Mouse (Mus musculus) heart, embryonic 11.5 days (tissue): ENCODE results near the gene Spata19. TPM values are rescaled to one million over a fixed set of nuclear protein-coding genes. Genes with fewer than 3 reads are reported as not detected.

Experiments
- ATAC-seq: fragments of 200-750 bp; cut with Nextera tagmentation; replicated peaks from 2 replicates; pipeline ENCODE4 v1.8.0; 2017; ENCODE audit warnings: moderate library complexity; ENCODE audit not compliant: insufficient number of reproducible peaks, low FRiP score, low TSS enrichment
- H3K27ac ChIP-seq: fragments of 300-500 bp; sonication (generic); 2 replicates; pipeline ENCODE4 v1.5.1; 2014; ENCODE audit warnings: mild to moderate bottlenecking, low read depth, low read length
- H3K27me3 ChIP-seq: fragments of 300-500 bp; sonication (generic); 2 replicates; pipeline ENCODE4 v1.6.1; 2014; ENCODE audit warnings: mild to moderate bottlenecking, low read length, mixed read lengths; ENCODE audit not compliant: control insufficient read depth, insufficient read depth
- H3K36me3 ChIP-seq: fragments of 300-500 bp; sonication (generic); 2 replicates; pipeline ENCODE4 v1.6.1; 2014; ENCODE audit warnings: mild to moderate bottlenecking, low read length, moderate library complexity, mixed read lengths; ENCODE audit not compliant: control insufficient read depth, insufficient read depth
- H3K4me1 ChIP-seq: fragments of 300-500 bp; sonication (generic); 2 replicates; pipeline ENCODE4 v1.6.1; 2014; ENCODE audit warnings: low read length; ENCODE audit not compliant: control insufficient read depth, insufficient read depth
- H3K4me2 ChIP-seq: fragments of 300-500 bp; sonication (generic); 2 replicates; pipeline ENCODE4 v1.6.1; 2014; ENCODE audit warnings: mild to moderate bottlenecking, moderate library complexity
- H3K4me3 ChIP-seq: fragments of 300-500 bp; sonication (generic); 2 replicates; pipeline ENCODE4 v1.5.1; 2014; ENCODE audit warnings: low read depth, low read length
- H3K9ac ChIP-seq: fragments of 300-500 bp; sonication (generic); 2 replicates; pipeline ENCODE4 v1.6.1; 2014; ENCODE audit warnings: mild to moderate bottlenecking, low read depth, low read length, moderate library complexity
- H3K9me3 ChIP-seq: fragments of 300-500 bp; sonication (generic); replicated peaks from 2 replicates; pipeline ENCODE4 v1.6.1; 2016; ENCODE audit warnings: low read length; ENCODE audit not compliant: control insufficient read depth
- WGBS: fragments of 180-500 bp; shearing (Covaris S2); extraction: QIAGEN DNeasy Blood & Tissue Kit; methylation state at CpG from one replicate; pipeline ENCODE4 v1.1.7; 2014; ENCODE audit not compliant: insufficient replicate concordance; 5-methylcytosine and 5-hydroxymethylcytosine counted together
- polyA plus RNA-seq: library from polyadenylated mRNA; unstranded; fragments of >200 nt; fragmentation: Nextera tagmentation; extraction: Ambion mirVana; gene quantifications from 2 replicates; pipeline ENCODE4 v1.2.1, GENCODE M21; 2014

The Spata19 gene
- polyA plus RNA-seq, 1 experiment from 2014 or later: not detected

GRCm38 (mm10) chr9:27414058-27414460 is 17.5 kb downstream of the Spata19 start:
- no peak for ATAC-seq
- Histone ChIP-seq H3K4me2 (peak overlapping the region; percentile 57), H3K27ac (no peak overlapping the region), H3K9ac (no peak overlapping the region), H3K36me3 (no peaks in the 10 kb centered on the region), H3K4me3 (no peak overlapping the region), H3K27me3 (no peaks in the 10 kb centered on the region; the same call in 1 of the 2 replicates), H3K4me1 (no peaks in the 10 kb centered on the region; the same call in 1 of the 2 replicates), H3K9me3 (no peaks in the 10 kb centered on the region)
- 3% methylated on average over 11 of the region's 11 CpGs for WGBS

DNA sequence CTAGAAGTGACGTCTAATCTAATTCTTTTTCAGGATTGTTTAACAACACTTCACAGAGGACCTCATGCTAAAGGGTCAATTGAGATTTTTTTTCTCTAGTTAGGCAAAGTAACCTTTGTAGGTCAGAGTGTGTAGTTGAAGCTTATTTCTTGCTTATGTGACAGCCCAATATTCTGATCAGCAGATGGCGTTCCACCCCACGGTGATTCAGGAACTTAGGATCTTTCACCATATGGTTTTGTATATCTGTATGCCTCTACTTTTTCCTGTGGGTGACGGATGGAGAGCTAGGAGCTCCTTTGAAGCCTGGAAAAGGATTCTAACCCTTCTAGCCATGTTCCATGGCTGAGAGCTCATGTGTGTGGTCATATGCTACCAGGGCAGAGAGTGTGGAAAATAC is 27.9 kb downstream of the Spata19 start:
- 78% methylated on average over 4 of the region's 4 CpGs for WGBS
- Histone ChIP-seq H3K4me1 (no peaks in the 10 kb centered on the region), H3K9me3 (no peaks in the 10 kb centered on the region), H3K36me3 (no peaks in the 10 kb centered on the region), H3K9ac (no peak overlapping the region), H3K27me3 (no peaks in the 10 kb centered on the region), H3K4me2 (no peak overlapping the region), H3K4me3 (no peak overlapping the region), H3K27ac (no peak overlapping the region)
- no peak for ATAC-seq

DNA sequence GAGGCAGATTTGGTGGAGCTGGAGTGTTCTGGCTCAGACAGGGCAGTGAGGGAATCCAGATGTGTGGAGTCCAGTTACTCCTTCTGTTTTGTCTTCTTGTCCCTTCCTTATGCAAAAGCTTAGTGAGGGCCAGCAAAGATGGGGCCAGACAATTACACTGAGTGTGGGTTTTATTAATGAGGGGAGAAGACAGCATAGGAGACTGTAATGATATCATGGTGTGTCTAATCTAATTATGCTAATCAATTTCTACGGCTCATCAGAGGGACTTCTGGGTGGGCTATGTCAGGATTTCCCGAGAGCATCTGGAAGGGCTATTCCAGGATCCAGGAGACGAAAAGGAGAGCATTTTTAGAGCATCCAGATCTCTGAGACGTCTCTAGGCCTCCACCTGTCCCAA is 32.0 kb downstream of the Spata19 start:
- Histone ChIP-seq H3K4me1 (no peaks in the 10 kb centered on the region), H3K9ac (no peak overlapping the region), H3K27ac (no peak overlapping the region), H3K36me3 (no peaks in the 10 kb centered on the region), H3K27me3 (no peaks in the 10 kb centered on the region), H3K4me3 (no peak overlapping the region), H3K4me2 (no peak overlapping the region), H3K9me3 (no peaks in the 10 kb centered on the region)
- no peak for ATAC-seq
- WGBS: 55% methylated on average over 4 of the region's 4 CpGs

- Histone ChIP-seq H3K9ac (no peak overlapping the region), H3K27me3 (no peaks in the 10 kb centered on the region), H3K27ac (no peak overlapping the region), H3K4me2 (no peak overlapping the region), H3K9me3 (no peaks in the 10 kb centered on the region), H3K4me3 (no peak overlapping the region), H3K4me1 (no peaks in the 10 kb centered on the region), H3K36me3 (no peaks in the 10 kb centered on the region)
- ATAC-seq: no peak
- WGBS: 84% methylated on average over 7 of the region's 7 CpGs
Observed at GRCm38 (mm10) chr9:27433301-27433700, 36.7 kb downstream of the Spata19 start.

- no peaks in the 10 kb centered on the region for H3K4me1 ChIP-seq
- H3K4me2 ChIP-seq: no peak overlapping the region
- H3K4me3 ChIP-seq: no peak overlapping the region
- no peaks in the 10 kb centered on the region for H3K36me3 ChIP-seq
- no peak for ATAC-seq
- no peak overlapping the region for H3K27ac ChIP-seq
- no peak overlapping the region for H3K9ac ChIP-seq
- H3K9me3 ChIP-seq: no peaks in the 10 kb centered on the region
- H3K27me3 ChIP-seq: no peaks in the 10 kb centered on the region
- WGBS: 73% methylated on average over 9 of the region's 9 CpGs
Observed at GRCm38 (mm10) chr9:27435936-27436335, 39.3 kb downstream of the Spata19 start.

GRCm38 (mm10) chr9:27437391-27438061 is 40.9 kb downstream of the Spata19 start:
- Histone ChIP-seq H3K4me3 (no peak overlapping the region), H3K36me3 (no peaks in the 10 kb centered on the region), H3K27ac (no peak overlapping the region), H3K9ac (no peak overlapping the region), H3K4me2 (no peak overlapping the region), H3K9me3 (no peaks in the 10 kb centered on the region), H3K27me3 (no peaks in the 10 kb centered on the region), H3K4me1 (no peaks in the 10 kb centered on the region)
- no peak for ATAC-seq
- WGBS: 68% methylated on average over 7 of the region's 7 CpGs

DNA sequence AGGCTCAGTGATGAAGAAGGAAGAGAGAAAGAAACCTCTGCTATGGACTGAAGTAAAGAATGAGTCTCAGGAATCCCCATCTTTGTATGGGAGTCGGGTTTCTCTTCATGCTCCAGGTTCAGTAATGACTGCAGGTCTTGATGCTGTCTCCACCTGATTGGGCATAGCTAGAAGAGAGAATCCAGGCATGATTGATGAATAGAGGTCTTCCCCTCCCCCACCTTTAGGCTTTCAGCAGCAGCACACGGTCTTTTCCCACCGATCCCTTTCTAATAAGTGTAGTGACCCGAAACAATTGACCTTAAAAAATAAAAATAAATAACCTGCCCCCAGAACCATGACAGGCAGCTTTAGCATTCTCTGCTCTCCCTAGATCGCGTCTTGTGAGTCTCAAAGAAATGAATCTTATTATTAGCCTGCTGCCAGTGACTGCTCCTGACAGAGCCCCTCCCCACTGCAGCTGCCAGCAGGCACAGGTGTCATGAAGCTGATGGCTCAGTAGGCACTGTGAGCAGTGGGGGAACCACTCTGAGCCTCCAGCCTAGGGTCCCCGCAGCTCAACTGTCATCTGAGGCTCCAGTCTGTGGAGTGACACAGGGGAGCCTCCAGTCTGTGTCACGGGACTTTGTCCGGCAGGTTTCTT is 53.3 kb downstream of the Spata19 start:
- no peaks in the 10 kb centered on the region for H3K27me3 ChIP-seq
- no peak overlapping the region for H3K4me2 ChIP-seq
- H3K9ac ChIP-seq: no peak overlapping the region
- 59% methylated on average over 9 of the region's 9 CpGs for WGBS
- H3K36me3 ChIP-seq: no peaks in the 10 kb centered on the region
- H3K4me1 ChIP-seq: no peaks in the 10 kb centered on the region
- no peak overlapping the region for H3K27ac ChIP-seq
- H3K4me3 ChIP-seq: no peak overlapping the region
- no peaks in the 10 kb centered on the region for H3K9me3 ChIP-seq
- ATAC-seq: no peak
